Mouse (Mus musculus): ENCODE results near the gene Fbxl20. TPM values are rescaled to one million over a fixed set of nuclear protein-coding genes. Genes with fewer than 3 reads are reported as not detected.

Fbxl20 gene
- polyA plus RNA-seq, 1 experiment from 2014 or later = 10.8 TPM

DNA sequence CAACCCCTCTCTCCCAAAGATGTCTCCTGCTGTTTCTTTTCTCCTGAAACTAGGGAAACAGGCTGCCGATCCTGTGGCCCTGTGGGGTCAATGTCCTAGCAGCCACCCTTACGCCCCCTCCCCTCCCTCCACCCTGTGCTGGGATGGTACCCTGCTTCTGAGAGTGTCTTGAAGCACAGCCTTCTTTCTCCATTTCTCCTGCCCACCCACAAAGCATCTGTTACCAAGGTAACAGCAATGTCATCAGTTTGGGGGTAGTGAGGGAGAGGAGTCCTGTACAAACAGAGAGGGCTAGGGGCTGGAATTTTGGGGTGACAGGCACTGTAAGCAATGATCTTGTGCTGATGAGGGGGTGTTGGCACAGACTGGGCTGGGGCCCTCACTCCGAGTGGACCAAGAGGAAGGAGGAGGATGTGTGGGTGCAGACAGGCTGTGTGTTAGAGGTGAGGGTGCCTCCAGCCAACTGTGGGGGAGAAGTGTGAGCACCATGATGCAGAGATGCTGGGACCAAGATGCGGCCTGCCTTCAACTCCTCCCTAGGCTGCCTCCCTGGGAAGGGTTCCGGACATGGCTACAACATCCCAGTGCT, 90.0 kb downstream of the Fbxl20 start:
- Histone ChIP-seq H3K36me3 (no peaks in the 10 kb centered on the region), H3K9ac (no peak overlapping the region), H3K27ac (replicated peaks) (no peak overlapping the region), H3K27me3 (replicated peaks) (peaks cover 29% of the 10 kb centered on the region), H3K4me1 (peaks cover 21% of the 10 kb centered on the region), H3K4me2 (no peak overlapping the region), H3K4me3 (no peak overlapping the region), H3K9me3 (no peaks in the 10 kb centered on the region)
- WGBS = 74% methylated on average over 5 of the region's 5 CpGs
- ATAC-seq (ENCODE audit: extremely low read depth, insufficient number of reproducible peaks, low FRiP score, low TSS enrichment) = no peak

DNA sequence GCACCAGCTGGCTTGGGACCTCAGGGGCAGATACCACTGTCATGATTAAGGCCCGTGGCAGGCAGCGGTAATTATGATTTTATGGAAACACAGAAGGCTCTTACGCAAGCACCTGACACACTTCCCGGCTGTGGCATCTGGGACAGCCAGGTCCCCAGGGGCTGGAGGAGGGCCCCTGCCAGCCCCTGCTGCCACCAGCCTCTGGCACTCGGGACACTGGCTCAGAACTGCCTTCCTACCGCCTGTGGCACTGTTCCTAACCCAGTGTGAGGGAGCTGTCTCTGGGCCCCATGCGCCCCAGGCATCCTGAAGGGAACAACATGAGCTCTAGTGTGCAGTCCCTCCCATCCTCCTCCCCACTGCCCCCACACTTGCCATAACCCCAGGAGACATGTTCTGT, 90.5 kb downstream of the Fbxl20 start:
- H3K4me1 ChIP-seq = peaks cover 21% of the 10 kb centered on the region
- no peaks in the 10 kb centered on the region for H3K36me3 ChIP-seq
- no peak overlapping the region for H3K27ac ChIP-seq (replicated peaks)
- H3K9ac ChIP-seq = no peak overlapping the region
- peaks cover 33% of the 10 kb centered on the region for H3K27me3 ChIP-seq (replicated peaks)
- no peaks in the 10 kb centered on the region for H3K9me3 ChIP-seq
- no peak overlapping the region for H3K4me2 ChIP-seq
- 69% methylated on average over 7 of the region's 7 CpGs for WGBS
- no peak overlapping the region for H3K4me3 ChIP-seq
- no peak for ATAC-seq (ENCODE audit: extremely low read depth, insufficient number of reproducible peaks, low FRiP score, low TSS enrichment)

DNA sequence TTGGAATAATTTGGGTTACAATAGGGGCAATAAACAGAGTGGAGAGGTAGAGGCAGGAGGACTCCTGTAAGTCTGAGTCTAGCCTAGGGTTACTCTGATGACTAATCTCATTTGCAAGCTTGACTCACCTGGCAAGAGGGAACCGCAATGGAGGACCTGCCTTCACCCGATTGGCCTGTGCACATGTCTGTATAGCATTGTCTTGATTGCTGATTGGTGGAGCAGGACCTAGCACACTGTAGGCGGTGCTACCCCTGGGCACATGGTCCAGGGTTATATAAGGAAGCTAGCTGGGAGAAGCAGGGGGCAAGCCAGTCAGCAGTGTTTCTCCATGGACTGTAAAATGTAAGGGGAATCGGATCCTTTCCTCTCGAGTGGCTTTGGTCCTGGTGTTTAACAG, 92.2 kb downstream of the Fbxl20 start:
- H3K36me3 ChIP-seq = no peaks in the 10 kb centered on the region
- H3K4me2 ChIP-seq = peak overlapping the region; percentile 50; the same call in 1 of the 2 replicates
- H3K9ac ChIP-seq = no peak overlapping the region
- peaks cover 25% of the 10 kb centered on the region for H3K4me1 ChIP-seq
- H3K9me3 ChIP-seq = no peaks in the 10 kb centered on the region
- no peak for ATAC-seq (ENCODE audit: extremely low read depth, insufficient number of reproducible peaks, low FRiP score, low TSS enrichment)
- no peak overlapping the region for H3K4me3 ChIP-seq
- peaks cover 48% of the 10 kb centered on the region for H3K27me3 ChIP-seq (replicated peaks)
- WGBS = 78% methylated on average over 5 of the region's 5 CpGs
- no peak overlapping the region for H3K27ac ChIP-seq (replicated peaks)

DNA sequence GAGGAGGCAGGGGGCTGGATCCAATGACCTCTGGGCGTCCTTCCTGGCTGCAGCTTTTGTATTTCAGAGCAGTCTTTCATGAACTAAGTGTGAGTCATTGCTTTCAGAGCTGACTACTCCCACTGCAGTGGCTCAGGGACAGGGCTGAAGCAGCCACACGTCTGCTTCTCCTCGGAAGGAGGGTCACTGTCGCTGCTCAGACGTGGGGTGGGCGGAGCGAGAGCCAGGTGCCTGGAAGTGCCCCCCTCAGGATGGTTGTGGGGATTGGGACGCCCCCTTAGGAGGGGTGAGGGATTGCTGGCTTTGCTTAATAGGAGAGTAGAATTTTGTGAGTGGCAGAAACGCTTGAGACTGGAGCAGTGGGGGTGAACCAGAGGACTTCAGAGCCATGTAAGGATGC, 92.7 kb downstream of the Fbxl20 start:
- no peaks in the 10 kb centered on the region for H3K36me3 ChIP-seq
- H3K27ac ChIP-seq (replicated peaks) = peak overlapping the region; percentile 57
- H3K4me1 ChIP-seq = peaks cover 31% of the 10 kb centered on the region
- no peaks in the 10 kb centered on the region for H3K9me3 ChIP-seq
- peaks cover 54% of the 10 kb centered on the region for H3K27me3 ChIP-seq (replicated peaks)
- peak overlapping the region; percentile 50 for H3K4me2 ChIP-seq
- 16% methylated on average over 9 of the region's 9 CpGs for WGBS
- H3K9ac ChIP-seq = peak overlapping the region; percentile 70; the same call in 1 of the 2 replicates
- H3K4me3 ChIP-seq = no peak overlapping the region
- no peak for ATAC-seq (ENCODE audit: extremely low read depth, insufficient number of reproducible peaks, low FRiP score, low TSS enrichment)

DNA sequence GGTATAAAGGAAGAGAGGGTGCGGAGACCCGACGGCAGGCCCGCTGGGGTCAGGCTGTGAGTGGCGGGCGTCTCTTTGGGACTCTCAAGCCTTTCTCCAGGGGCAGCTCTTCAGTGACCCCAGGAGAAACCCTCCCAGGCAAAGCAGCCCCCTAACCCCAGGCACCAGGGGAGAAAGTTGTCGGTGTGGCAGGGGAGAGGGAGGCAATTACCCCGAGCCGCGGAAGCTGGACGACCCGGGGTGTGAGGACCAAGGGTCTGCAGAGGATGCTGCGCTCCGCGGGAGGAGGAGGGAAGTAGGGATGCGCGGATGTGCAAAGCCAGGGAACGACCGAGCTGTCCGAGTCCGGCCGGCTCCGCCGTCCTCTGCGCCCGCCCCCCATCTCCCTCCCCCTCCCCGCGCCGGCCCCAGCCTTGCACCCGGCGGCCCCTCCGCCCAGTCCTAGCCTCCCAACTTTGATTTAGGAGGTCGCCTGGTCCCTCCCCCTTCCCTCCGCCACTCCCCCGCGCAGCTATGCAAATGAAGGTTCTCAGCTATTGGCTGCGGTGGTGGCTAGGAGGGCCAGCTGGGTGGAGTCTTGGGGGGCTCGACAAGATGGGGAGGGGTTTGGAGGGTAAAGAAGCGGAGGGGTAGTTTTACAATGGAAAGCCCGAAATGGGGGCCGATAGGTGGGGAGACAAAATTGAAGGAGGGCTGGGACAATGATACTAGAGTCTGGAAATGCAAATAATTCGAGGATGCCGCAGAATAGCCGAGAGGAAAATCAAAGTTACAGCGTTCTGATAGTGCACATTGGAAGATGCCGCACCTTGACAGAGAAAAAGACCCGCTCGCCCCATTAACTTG, 97.0 kb downstream of the Fbxl20 start, which contains the start of gene Stac2:
TSS of gene Stac2 (minus strand) at position 474 of the 846 bp plus-strand sequence.
- H3K4me1 ChIP-seq = peaks cover 39% of the 10 kb centered on the region
- peak; percentile 15; the same call in 1 of the 2 replicates for ATAC-seq (ENCODE audit: extremely low read depth, insufficient number of reproducible peaks, low FRiP score, low TSS enrichment)
- no peak within 1 kb of the TSS for H3K27ac ChIP-seq (replicated peaks)
- peak within 1 kb of the TSS; percentile 56 for H3K4me3 ChIP-seq
- H3K36me3 ChIP-seq = no peaks in the 10 kb centered on the region
- 2% methylated on average over 43 of the region's 48 CpGs for WGBS
- no peaks in the 10 kb centered on the region for H3K9me3 ChIP-seq
- H3K27me3 ChIP-seq (replicated peaks) = peaks cover 82% of the 10 kb centered on the region
- peak within 1 kb of the TSS; percentile 70 for H3K9ac ChIP-seq
- peak within 1 kb of the TSS; percentile 69 for H3K4me2 ChIP-seq

DNA sequence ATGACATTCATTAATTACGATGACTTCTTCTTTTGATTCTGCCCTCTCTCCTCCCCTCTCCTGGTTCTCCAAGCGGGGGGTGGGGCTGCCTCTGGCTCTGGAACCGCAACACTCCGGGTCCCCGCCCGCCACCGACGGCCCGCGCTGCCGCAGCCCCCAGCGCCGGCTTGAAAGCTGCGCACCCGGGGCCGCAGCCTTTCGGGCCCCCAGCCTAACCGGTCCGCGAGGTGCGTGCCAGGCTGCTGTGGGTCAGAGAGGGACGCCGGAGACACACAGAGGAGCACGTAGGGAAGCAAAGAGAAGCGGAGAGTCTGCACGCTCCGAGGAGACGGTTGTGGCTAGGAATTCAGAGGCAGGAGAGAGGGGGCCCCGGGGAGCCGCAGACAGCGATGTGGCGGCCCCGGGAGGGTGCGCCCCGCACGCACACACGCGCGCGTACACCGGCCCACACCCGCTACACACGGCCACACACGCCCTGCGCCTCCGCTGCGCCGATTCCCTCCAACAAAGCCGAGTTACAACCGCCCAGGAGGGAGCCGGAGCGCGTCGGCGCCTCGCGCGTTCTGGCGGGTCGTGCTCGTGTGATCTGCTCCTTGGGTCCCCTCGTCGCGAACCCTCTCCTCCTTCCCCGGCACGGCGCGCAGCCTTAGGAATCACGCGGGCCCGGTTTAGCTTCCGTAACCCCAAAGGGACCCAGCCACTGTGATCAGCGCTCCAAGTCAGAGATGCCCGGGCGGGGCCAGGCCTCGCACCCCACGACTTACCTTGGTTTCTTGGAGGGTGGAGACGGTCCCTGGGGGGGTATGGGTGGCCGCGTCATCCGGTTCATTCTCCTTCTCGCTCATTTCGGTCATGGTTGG, 97.8 kb downstream of the Fbxl20 start:
- WGBS = 1% methylated on average over 82 of the region's 83 CpGs
- peak overlapping the region; percentile 69 for H3K4me2 ChIP-seq
- H3K9ac ChIP-seq = peak overlapping the region; percentile 70
- ATAC-seq (ENCODE audit: extremely low read depth, insufficient number of reproducible peaks, low FRiP score, low TSS enrichment) = no peak; the same call in 1 of the 2 replicates
- peaks cover 32% of the 10 kb centered on the region for H3K4me1 ChIP-seq
- peak overlapping the region; percentile 56 for H3K4me3 ChIP-seq
- peaks cover 90% of the 10 kb centered on the region for H3K27me3 ChIP-seq (replicated peaks)
- no peak overlapping the region for H3K27ac ChIP-seq (replicated peaks)
- H3K9me3 ChIP-seq = no peaks in the 10 kb centered on the region
- H3K36me3 ChIP-seq = no peaks in the 10 kb centered on the region

DNA sequence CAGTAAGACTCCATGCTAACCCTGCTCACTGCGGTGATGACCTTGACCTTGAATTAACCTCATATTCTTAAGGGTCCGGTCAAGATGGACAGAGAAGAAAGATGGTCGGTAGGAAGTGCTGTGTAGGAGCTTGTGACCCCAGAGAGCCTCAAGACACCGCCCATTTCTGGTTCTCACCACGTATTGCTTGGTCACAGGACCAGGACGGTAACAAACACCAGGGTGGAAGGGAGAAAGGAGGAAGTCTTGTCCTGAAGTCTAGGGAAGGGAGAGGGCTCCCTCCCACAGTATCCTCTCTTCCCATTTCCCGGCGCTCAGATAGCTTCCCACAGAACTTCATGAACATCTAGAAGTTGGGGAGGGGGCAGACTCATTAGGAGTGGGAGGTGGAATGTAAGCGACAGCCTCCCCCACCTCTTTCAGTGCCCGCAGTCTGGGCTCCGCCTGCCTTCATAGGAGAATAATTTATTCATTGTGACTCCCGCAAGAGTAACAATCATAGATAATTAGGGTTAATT, 98.5 kb downstream of the Fbxl20 start:
- no peaks in the 10 kb centered on the region for H3K9me3 ChIP-seq
- peaks cover 28% of the 10 kb centered on the region for H3K4me1 ChIP-seq
- no peaks in the 10 kb centered on the region for H3K36me3 ChIP-seq
- H3K27me3 ChIP-seq (replicated peaks) = peaks cover 87% of the 10 kb centered on the region
- peak overlapping the region; percentile 56 for H3K4me3 ChIP-seq
- 4% methylated on average over 12 of the region's 12 CpGs for WGBS
- H3K27ac ChIP-seq (replicated peaks) = no peak overlapping the region
- H3K4me2 ChIP-seq = peak overlapping the region; percentile 69
- H3K9ac ChIP-seq = no peak overlapping the region
- ATAC-seq (ENCODE audit: extremely low read depth, insufficient number of reproducible peaks, low FRiP score, low TSS enrichment) = no peak

DNA sequence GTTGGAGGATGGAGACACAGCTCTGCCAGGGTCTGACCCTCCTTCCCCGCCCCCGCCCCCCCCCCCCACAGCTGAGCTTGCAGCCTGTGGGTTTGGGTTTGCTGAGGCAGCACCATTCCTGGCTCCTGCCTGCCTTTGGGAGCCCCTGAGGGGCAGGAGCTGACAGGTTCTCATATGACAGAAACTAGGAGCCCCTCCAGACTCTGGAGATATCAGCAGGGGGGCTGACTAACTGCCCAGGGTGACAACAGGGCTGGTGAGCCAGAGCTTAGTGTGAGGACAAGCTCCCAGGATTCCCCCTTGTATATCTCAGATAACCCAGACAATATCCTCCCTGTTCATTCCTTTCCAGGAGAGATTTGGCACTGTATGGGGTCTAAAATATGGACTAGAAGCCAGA, 99.3 kb downstream of the Fbxl20 start:
- peaks cover 84% of the 10 kb centered on the region for H3K27me3 ChIP-seq (replicated peaks)
- H3K4me1 ChIP-seq = peaks cover 33% of the 10 kb centered on the region
- peak overlapping the region; percentile 69 for H3K4me2 ChIP-seq
- H3K36me3 ChIP-seq = no peaks in the 10 kb centered on the region
- no peak overlapping the region for H3K27ac ChIP-seq (replicated peaks)
- no peaks in the 10 kb centered on the region for H3K9me3 ChIP-seq
- WGBS = 29% methylated on average over 2 of the region's 2 CpGs
- no peak for ATAC-seq (ENCODE audit: extremely low read depth, insufficient number of reproducible peaks, low FRiP score, low TSS enrichment)
- H3K4me3 ChIP-seq = no peak overlapping the region
- no peak overlapping the region for H3K9ac ChIP-seq

DNA sequence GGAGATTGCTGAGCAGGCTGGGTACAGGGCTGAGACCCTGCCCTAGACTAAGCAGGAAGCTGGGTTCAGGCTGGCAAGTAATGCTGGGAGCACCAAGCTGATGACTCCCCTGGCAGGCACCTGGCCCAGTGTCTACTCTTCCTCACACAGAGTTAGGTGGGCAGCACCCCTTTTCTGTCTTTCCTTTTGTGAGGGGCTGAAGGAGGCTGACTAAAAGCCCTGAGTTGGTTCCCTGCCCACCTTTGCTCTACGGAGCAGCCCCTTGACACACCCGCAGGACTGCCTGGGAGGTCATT, 99.7 kb downstream of the Fbxl20 start:
- ATAC-seq (ENCODE audit: extremely low read depth, insufficient number of reproducible peaks, low FRiP score, low TSS enrichment) = no peak
- Histone ChIP-seq H3K4me1 (peaks cover 33% of the 10 kb centered on the region), H3K4me2 (no peak overlapping the region), H3K9me3 (no peaks in the 10 kb centered on the region), H3K9ac (no peak overlapping the region), H3K27ac (replicated peaks) (no peak overlapping the region), H3K4me3 (no peak overlapping the region), H3K27me3 (replicated peaks) (peaks cover 79% of the 10 kb centered on the region), H3K36me3 (no peaks in the 10 kb centered on the region)
- WGBS = 15% methylated on average over 2 of the region's 2 CpGs

DNA sequence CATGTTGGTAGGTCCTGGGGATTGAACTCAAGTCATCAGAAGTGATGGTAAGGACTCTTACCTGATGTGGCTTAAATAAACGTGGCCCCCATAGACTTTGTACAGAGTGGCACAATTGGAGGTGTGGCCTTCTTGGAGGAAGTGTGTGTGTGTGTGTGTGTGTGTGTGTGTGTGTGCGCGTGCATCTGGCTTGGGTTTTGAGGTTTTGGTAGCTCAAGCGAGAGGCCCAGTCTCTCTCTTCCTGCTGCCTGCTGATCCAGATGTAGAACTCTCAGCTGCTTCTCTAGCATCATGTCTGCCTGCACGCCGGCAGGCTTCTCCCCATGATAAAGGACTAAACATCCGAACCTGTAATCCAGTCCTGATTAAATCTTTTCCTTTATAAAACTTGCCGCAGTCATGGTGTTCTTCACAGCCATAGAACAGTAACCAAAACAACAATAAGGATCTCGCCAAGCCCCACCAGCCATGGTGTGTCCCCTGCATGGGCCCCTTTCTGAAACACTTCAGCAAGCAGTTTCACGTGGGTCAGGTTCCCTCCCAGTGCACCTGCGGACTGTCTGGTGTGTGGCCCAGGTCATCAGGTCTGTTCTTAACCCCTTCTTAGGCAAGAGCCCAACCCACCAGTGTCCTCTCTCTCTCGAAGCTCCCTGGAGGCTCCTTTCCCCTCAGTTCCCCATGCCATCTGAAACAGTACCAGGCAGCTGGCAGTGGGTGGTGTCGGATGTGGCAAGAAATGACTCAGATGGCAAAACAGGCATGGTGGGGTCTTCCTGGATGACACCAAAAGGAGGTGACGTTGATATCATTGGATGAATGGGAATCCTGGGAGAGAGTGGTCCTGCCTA, 100.3 kb downstream of the Fbxl20 start:
- no peak for ATAC-seq (ENCODE audit: extremely low read depth, insufficient number of reproducible peaks, low FRiP score, low TSS enrichment)
- Histone ChIP-seq H3K4me3 (no peak overlapping the region), H3K4me1 (peaks cover 33% of the 10 kb centered on the region), H3K27me3 (replicated peaks) (peaks cover 73% of the 10 kb centered on the region), H3K4me2 (no peak overlapping the region), H3K9ac (no peak overlapping the region), H3K36me3 (no peaks in the 10 kb centered on the region), H3K27ac (replicated peaks) (no peak overlapping the region), H3K9me3 (no peaks in the 10 kb centered on the region)
- 71% methylated on average over 14 of the region's 14 CpGs for WGBS

Data from heart, embryonic 13.5 days (tissue).